Mouse (Mus musculus) kidney, postnatal 4 days (tissue): Measurements from ENCODE around the gene Mdfi.

Experiments used
- DNase-seq, 2 experiments: peaks; one replicate each; pipeline ENCODE4 v3.0.0; 2021; ENCODE audit warnings: mixed read lengths in 2 of 2

The Mdfi gene

GRCm38 (mm10) chr17:47834482-47834767 is at the start of gene Mdfi:
Gene Mdfi (minus strand): TSS chr17:47834691.
- DNase-seq, result peak in 1 of 2 experiments; percentile 65

- no peak for DNase-seq
These were observed 48.6 kb upstream of the Mdfi start for GRCm38 (mm10) chr17:47883099-47883498.

- no peak for DNase-seq
These were observed 46.8 kb upstream of the Mdfi start for GRCm38 (mm10) chr17:47881330-47881729.

GRCm38 (mm10) chr17:47879207-47879606 is 44.7 kb upstream of the Mdfi start:
- DNase-seq, result no peak

- DNase-seq, result peak in 1 of 2 experiments; percentile 50
These were observed 44.0 kb upstream of the Mdfi start for GRCm38 (mm10) chr17:47878378-47879089.

- DNase-seq, result no peak
These were observed 43.4 kb upstream of the Mdfi start for GRCm38 (mm10) chr17:47877715-47878377.

- peak in 1 of 2 experiments; percentile 60 for DNase-seq
These were observed 42.6 kb upstream of the Mdfi start for GRCm38 (mm10) chr17:47876776-47877714.

GRCm38 (mm10) chr17:47873341-47873791 is 38.9 kb upstream of the Mdfi start:
- peak; percentile 91 to 92 for DNase-seq

- DNase-seq, result peak in 1 of 2 experiments; percentile 44
These were observed 38.0 kb upstream of the Mdfi start for GRCm38 (mm10) chr17:47872311-47873011.

GRCm38 (mm10) chr17:47869874-47870273 is 35.4 kb upstream of the Mdfi start:
- DNase-seq, result no peak

GRCm38 (mm10) chr17:47866037-47866436 is 31.5 kb upstream of the Mdfi start:
- DNase-seq, result peak in 1 of 2 experiments; percentile 48

- peak; percentile 94 for DNase-seq
These were observed 30.0 kb upstream of the Mdfi start for GRCm38 (mm10) chr17:47864496-47864895.

- DNase-seq, result no peak
These were observed 28.9 kb upstream of the Mdfi start for GRCm38 (mm10) chr17:47863437-47863836.

GRCm38 (mm10) chr17:47863023-47863422 is 28.5 kb upstream of the Mdfi start:
- DNase-seq, result no peak

- DNase-seq, result no peak
These were observed 21.1 kb upstream of the Mdfi start for GRCm38 (mm10) chr17:47855544-47855943.

- DNase-seq, result no peak
These were observed 20.4 kb upstream of the Mdfi start for GRCm38 (mm10) chr17:47854908-47855307.

GRCm38 (mm10) chr17:47853760-47854159 is 19.3 kb upstream of the Mdfi start:
- no peak for DNase-seq

GRCm38 (mm10) chr17:47853336-47853735 is 18.8 kb upstream of the Mdfi start:
- no peak for DNase-seq

GRCm38 (mm10) chr17:47851798-47852360 is 17.4 kb upstream of the Mdfi start:
- DNase-seq, result peak in 1 of 2 experiments; percentile 50

GRCm38 (mm10) chr17:47850639-47851314 is 16.3 kb upstream of the Mdfi start:
- no peak for DNase-seq

- DNase-seq, result no peak
These were observed 15.5 kb upstream of the Mdfi start for GRCm38 (mm10) chr17:47850035-47850434.

GRCm38 (mm10) chr17:47847985-47848384 is 13.5 kb upstream of the Mdfi start:
- DNase-seq, result no peak
